Mouse (Mus musculus) layer of hippocampus, adult 9-11 months (tissue): ENCODE measurements at regions not wholly inside any gene's neighbourhood (a gene's known extent, or its start where the extent isn't known, plus 50 kb on each side); places are given as distances from the start of the nearest gene placed in this dataset.

Experiments
- DNase-seq: peaks from one replicate; pipeline ENCODE4 v3.0.0; 2022

DNA sequence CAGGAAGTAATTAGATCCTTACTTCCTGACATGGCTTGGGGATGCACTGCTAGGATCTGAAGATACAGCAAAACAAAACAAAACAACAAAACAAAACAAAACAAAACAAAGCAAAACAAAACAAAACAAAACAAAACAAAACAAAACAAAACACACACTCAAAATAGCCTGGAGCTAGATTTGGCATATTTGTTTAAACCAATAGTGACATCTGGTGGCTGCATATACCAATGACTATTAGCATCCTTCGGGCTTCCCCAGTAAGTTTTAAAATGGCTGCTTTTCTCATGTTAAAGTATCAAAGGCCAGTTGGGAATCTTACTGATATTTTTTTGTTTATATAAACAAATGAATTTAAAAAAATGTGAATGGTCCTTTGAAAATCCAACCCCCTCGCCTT lies 52.9 kb upstream of the Ica1 start:
- DNase-seq: peak; percentile 3

DNA sequence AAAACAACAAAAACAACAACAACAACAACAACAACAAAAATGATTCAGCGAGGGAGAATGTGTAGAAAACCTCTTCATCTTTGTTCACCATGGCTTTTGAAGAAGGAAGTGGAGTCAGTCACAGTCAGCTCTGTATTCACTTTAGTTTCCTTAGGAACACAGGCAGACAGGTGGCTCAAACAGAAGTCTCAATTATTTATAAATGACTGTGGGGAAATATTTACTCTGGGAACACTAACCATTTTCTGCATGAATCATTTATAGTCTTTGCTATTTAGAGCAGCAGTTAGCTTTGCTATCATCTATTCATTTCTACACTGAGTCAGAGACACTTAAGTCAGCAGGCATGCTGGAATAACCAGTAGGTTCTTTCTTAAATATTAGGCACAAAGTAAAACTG lies 54.6 kb upstream of the Ica1 start:
- peak; percentile 17 for DNase-seq

DNA sequence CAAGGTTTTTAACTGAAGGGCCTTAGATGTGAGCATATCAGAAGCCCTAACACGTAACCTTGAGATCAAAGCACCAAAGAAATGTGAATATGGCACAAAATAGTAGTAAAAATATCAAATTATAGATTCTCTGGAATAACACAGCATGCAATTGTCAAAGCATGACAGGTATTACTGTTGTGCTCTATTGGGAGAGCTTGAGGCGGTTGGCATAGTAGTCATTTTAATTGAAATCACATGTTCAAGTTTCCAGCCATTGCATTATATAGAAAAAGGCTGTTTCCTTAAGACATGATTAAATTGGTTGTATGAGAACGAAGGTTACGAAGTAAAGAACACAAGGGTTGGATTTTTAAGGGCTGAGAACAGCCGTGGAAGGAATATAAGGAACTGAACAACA lies 75.4 kb upstream of the Ica1 start:
- DNase-seq: no peak

DNA sequence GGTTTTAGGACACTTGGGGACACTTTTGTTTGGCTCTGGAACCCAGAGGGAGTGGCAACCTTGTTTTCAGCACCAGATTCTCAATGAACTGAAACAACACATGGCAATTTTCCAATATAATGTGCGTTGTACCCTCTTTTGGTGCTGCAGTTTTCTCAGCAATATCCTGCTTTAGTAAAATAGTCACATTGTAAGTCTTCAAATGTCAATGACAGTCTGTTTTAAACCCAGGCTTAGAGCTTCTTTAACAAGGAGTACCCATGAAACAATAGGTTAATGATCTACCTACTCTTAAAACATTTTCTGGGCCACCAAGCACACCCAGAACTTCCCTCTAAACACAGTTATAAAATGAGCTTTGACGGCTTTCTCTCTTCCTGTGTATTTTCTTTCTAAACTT lies 82.3 kb upstream of the Ica1 start:
- DNase-seq: no peak

DNA sequence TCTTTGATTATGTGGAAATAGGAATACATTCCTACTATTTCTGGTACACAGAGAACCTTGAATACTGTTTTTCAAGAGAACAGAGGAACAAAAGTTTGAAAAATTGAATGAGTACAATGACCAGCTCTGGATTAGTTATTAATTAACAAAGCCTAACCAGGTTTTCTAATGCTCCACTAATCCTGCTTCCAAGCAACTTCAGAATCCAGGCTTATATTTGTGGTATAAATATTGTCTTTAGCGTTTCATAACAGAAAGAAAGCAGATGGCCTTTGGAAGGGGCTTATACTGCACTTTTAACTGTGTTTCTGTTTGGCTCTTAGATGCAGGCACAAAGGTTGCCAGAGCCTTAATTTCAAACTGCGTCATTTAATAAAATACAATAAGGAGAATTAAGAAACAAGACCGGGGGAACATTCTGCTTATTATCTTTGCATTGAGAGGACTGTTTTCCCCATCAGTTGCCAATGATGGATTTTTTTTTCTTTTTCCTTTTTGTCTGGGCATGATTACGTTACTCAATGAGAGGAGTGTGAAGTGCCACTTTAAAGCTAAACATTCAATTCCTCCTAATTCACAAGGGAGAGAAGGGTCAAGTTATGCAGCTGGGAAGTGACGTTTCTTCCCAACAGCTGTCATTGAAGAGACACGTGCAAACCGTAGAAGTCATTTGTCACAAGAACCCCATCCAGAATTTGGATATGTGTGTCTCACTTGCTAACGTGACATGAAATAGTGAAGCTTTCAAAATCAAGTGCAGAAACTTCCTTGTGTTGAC lies 84.2 kb upstream of the Nxph1 start:
- DNase-seq: no peak

DNA sequence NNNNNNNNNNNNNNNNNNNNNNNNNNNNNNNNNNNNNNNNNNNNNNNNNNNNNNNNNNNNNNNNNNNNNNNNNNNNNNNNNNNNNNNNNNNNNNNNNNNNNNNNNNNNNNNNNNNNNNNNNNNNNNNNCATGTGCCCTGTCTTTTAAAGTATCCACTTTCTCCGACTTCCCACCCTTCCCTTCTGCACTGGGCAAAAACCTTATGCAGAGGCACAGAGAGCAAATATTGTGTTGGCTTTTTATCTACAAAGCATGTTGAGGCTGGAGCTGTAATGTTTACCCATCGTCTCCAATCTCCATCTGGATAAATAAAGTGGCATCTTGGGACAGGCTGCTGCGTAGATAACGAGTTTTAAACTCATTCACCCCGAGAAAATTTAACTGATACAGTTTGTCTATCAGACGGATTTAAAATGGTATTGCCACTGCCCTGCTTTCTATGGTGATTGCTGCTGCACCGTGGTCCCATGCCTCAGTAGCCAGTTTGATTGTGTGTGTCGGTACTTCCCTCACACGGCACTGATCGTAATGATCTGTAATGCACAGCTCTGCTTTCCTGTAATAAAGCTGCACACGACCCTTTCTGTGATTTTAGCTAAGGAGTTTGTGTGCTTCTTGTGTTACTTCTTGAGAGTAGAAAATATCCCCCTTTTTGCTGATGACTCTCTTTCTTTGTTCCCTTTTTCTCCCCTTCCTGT lies 70.7 kb upstream of the Nxph1 start:
- no peak for DNase-seq

DNA sequence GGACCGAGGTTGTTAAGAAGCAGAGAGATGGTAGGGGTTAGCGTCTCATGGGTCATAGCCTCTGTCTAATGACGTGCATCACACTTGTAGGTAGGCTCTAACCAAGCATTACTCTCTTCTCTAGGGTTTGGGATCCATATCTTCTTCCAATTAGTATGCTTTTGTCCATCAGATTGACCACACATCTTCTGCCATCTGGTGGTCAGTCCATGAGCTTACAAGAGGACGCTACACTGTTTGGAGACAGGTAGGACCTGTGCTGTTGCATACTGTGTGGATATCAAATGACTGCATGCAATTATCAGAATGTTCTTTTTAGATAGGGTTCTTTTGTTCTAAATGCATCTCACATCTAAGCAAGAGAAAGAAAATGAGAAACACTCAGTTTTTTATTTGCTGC lies 54.6 kb upstream of the Nxph1 start:
- DNase-seq: no peak

DNA sequence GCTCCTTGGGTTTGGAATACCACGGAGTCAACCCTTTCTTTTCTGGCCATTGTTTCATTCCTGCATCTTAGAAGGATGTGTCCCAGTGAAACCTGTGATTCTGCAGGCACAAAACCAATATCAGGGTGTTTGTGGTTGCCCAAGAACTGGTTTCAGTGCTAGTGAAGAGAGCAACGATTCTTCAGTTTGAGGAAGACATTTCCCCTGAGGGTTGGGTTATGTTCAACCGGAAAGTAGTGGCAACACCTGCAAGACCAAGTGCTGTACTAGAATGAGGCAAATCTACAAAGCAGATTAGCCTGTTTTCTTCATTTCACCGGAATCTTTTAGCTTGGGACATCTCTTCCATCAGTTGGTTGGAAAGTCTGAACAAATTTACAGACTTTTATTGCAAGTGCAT lies 52.1 kb upstream of the Nxph1 start:
- DNase-seq: no peak

DNA sequence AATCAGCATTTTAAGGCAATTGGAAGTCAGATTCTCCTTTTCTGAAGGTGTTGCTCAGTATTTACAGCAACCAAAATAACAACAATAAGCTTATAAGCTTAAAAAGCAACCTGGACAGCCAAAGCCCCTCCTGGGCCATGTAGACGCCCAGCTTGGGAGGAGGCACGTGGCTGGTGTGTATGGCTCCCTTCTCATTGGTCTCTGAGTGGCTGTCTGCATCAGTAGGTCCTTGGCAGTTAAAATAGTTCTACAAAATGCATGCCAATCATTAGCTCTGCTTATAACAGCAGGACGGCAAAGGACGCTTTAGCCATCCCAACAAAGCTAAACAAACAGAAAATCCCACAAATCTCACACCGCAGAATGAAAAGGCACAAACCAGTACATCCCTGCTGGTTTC lies 51.4 kb upstream of the Nxph1 start:
- no peak for DNase-seq

DNA sequence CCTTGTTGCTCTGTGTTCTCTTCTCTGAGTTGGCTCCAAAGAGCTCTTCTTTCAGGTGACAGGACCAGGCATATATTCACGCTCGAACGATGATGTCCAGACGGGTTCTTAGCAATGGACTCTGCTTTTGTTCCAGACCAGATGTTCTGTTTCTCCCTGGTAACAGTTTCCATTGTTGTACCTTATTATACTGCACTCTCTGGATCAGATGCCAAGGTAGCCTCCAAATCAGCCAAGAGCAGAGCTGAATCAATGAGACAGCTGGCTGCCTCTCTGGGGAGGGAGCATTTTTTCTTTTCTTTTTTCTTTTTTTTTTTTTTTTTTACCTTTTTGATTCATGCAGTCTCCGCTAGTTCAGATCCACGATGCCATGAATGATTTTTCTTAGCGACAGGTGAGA lies 50.9 kb upstream of the Nxph1 start:
- no peak for DNase-seq

DNA sequence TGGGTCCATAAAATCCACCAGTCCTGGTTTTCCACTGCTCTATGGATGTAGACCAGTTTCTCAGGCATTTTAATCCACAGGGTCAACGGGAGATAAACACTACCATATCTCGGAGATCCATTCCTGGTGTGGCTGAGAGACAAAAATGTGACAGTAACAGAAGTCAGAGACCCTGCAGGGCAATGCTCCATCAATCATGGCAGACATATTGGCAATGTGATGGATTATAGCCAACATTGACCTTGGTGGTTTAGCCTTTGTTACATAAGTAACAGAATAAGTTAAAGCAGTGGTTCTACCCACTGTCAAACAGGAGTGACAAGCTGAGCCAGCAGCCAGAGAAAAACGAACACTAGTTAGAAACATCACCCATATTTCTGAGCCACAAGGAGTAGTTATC lies 50.0 kb upstream of the Nxph1 start:
- no peak for DNase-seq
